Mouse (Mus musculus): ENCODE data around the gene Vax2. TPM values are rescaled to one million over a fixed set of nuclear protein-coding genes. Genes with fewer than 3 reads are reported as not detected.

Vax2 gene
- polyA plus RNA-seq, 1 experiment from 2014 or later = 3.3 TPM

GRCm38 (mm10) chr6:83714221-83715123, 3.4 kb downstream of the Vax2 start:
- H3K9me3 ChIP-seq = no peaks in the 10 kb centered on the region
- no peak overlapping the region for H3K27ac ChIP-seq
- H3K4me3 ChIP-seq = peak overlapping the region; percentile 20; the same call in 1 of the 2 replicates
- peaks cover 56% of the 10 kb centered on the region for H3K4me1 ChIP-seq
- no peaks in the 10 kb centered on the region for H3K36me3 ChIP-seq (replicated peaks)
- WGBS = under 1% methylated on average over 34 of the region's 34 CpGs
- H3K27me3 ChIP-seq (ENCODE audit: poor library complexity, severe bottlenecking) = peaks cover 100% of the 10 kb centered on the region
- DNase-seq (ENCODE audit: extremely low spot score, low spot score) = peak; percentile 53

GRCm38 (mm10) chr6:83715461-83716196, 4.6 kb downstream of the Vax2 start:
- peak overlapping the region; percentile 8; the same call in 1 of the 2 replicates for H3K4me3 ChIP-seq
- H3K27me3 ChIP-seq (ENCODE audit: poor library complexity, severe bottlenecking) = peaks cover 100% of the 10 kb centered on the region
- DNase-seq (ENCODE audit: extremely low spot score, low spot score) = peak; percentile 61
- H3K9me3 ChIP-seq = no peaks in the 10 kb centered on the region
- under 1% methylated on average over 30 of the region's 30 CpGs for WGBS
- H3K4me1 ChIP-seq = peaks cover 45% of the 10 kb centered on the region
- H3K36me3 ChIP-seq (replicated peaks) = no peaks in the 10 kb centered on the region
- H3K27ac ChIP-seq = no peak overlapping the region

DNA sequence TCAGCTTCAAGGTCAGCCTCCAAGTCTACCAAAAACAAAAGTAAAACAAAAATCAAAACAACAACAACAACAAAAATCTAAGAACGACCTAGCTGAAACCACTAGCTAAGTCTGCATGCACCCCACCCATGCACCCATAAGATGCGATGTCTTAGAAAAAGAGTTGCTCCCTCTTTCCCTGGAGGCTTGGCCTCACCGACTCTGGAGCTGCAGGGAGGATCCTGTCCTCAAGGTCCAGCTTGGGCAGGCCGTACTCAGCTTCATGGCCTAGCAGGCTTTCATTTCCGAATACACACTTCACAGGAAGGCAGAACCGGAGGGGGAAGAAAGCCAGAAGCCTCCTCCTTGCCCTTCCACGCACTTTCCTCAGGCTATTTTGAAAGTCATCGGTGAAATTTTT, 6.0 kb downstream of the Vax2 start:
- H3K27ac ChIP-seq = no peak overlapping the region
- no peak for DNase-seq (ENCODE audit: extremely low spot score, low spot score)
- WGBS = under 1% methylated on average over 8 of the region's 8 CpGs
- H3K36me3 ChIP-seq (replicated peaks) = no peaks in the 10 kb centered on the region
- no peak overlapping the region for H3K4me3 ChIP-seq
- H3K27me3 ChIP-seq (ENCODE audit: poor library complexity, severe bottlenecking) = peaks cover 100% of the 10 kb centered on the region
- peaks cover 31% of the 10 kb centered on the region for H3K4me1 ChIP-seq
- no peaks in the 10 kb centered on the region for H3K9me3 ChIP-seq

DNA sequence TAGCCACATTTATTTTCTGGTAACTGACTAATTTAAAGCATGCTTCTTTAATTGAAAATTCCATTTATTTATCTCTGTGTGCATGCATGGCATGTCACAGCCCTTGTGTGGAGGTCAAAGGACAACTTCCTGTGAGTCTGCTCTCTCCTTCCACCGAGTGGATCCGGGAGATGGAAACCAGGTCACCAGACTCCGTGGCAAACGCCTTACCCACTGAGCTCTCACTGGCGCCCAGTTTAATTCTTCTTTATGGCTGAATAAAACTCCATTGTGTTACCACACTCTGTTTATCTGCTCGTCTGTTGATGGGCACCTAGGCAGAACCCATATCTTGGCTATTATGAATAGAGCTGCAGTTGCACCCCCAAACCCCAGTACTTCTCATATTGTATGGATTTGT, 11.5 kb downstream of the Vax2 start:
- H3K9me3 ChIP-seq = no peaks in the 10 kb centered on the region
- H3K27ac ChIP-seq = no peak overlapping the region
- peaks cover 72% of the 10 kb centered on the region for H3K27me3 ChIP-seq (ENCODE audit: poor library complexity, severe bottlenecking)
- no peaks in the 10 kb centered on the region for H3K4me1 ChIP-seq
- H3K4me3 ChIP-seq = no peak overlapping the region
- 24% methylated on average over 6 of the region's 6 CpGs for WGBS
- DNase-seq (ENCODE audit: extremely low spot score, low spot score) = no peak
- no peaks in the 10 kb centered on the region for H3K36me3 ChIP-seq (replicated peaks)

- Histone ChIP-seq H3K27ac (no peak overlapping the region), H3K36me3 (replicated peaks) (no peaks in the 10 kb centered on the region), H3K27me3 (ENCODE audit: poor library complexity, severe bottlenecking) (peaks cover 47% of the 10 kb centered on the region), H3K4me1 (no peaks in the 10 kb centered on the region), H3K4me3 (no peak overlapping the region), H3K9me3 (no peaks in the 10 kb centered on the region)
- no peak for DNase-seq (ENCODE audit: extremely low spot score, low spot score)
- WGBS = 41% methylated on average over 4 of the region's 4 CpGs
Observed at GRCm38 (mm10) chr6:83727178-83727577, 16.1 kb downstream of the Vax2 start.

GRCm38 (mm10) chr6:83728488-83728887, 17.4 kb downstream of the Vax2 start:
- H3K27me3 ChIP-seq (ENCODE audit: poor library complexity, severe bottlenecking) = peaks cover 39% of the 10 kb centered on the region
- H3K4me3 ChIP-seq = no peak overlapping the region
- H3K27ac ChIP-seq = no peak overlapping the region
- no peaks in the 10 kb centered on the region for H3K9me3 ChIP-seq
- no peaks in the 10 kb centered on the region for H3K36me3 ChIP-seq (replicated peaks)
- WGBS = 90% methylated on average over 3 of the region's 3 CpGs
- DNase-seq (ENCODE audit: extremely low spot score, low spot score) = no peak
- H3K4me1 ChIP-seq = no peaks in the 10 kb centered on the region

DNA sequence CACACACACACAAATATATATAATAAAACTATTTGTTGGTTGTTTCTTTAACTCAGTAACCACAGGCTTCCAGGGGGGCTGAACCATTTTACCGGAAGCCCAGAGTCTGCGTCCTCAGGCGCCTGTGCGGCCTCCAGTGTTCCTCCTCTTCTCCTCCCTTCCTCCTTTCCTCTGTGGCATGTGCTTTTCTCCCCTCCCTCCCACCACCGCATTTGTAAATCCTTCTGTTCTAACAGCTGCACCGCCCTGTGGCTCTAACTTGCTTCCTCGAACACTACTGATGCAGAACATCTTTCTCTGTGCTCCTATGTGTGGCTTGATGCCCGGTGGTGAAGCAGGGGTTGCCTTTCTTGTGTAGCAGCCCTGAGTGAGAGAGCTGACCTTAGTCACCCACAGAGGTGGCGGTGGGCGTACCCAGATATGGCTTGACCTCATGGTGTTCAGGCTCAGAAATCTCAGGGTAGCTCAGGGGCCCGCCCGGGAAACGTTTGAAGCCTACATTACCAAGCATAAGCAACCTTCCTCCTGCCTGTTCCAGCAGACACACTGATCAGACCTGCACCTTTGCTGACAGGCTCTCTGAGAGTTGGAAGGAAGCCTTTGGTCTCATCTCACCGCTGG, 18.4 kb downstream of the Vax2 start:
- Histone ChIP-seq H3K4me3 (no peak overlapping the region), H3K27ac (no peak overlapping the region), H3K4me1 (no peaks in the 10 kb centered on the region), H3K36me3 (replicated peaks) (no peaks in the 10 kb centered on the region), H3K9me3 (peaks cover 9% of the 10 kb centered on the region), H3K27me3 (ENCODE audit: poor library complexity, severe bottlenecking) (peaks cover 29% of the 10 kb centered on the region)
- 73% methylated on average over 14 of the region's 14 CpGs for WGBS
- DNase-seq (ENCODE audit: extremely low spot score, low spot score) = no peak

GRCm38 (mm10) chr6:83731128-83731527, 20.1 kb downstream of the Vax2 start:
- WGBS = 38% methylated on average over 5 of the region's 5 CpGs
- Histone ChIP-seq H3K36me3 (replicated peaks) (no peaks in the 10 kb centered on the region), H3K9me3 (peaks cover 9% of the 10 kb centered on the region), H3K27ac (no peak overlapping the region), H3K4me3 (no peak overlapping the region), H3K27me3 (ENCODE audit: poor library complexity, severe bottlenecking) (peaks cover 25% of the 10 kb centered on the region), H3K4me1 (no peaks in the 10 kb centered on the region)
- peak; percentile 64 for DNase-seq (ENCODE audit: extremely low spot score, low spot score)

DNA sequence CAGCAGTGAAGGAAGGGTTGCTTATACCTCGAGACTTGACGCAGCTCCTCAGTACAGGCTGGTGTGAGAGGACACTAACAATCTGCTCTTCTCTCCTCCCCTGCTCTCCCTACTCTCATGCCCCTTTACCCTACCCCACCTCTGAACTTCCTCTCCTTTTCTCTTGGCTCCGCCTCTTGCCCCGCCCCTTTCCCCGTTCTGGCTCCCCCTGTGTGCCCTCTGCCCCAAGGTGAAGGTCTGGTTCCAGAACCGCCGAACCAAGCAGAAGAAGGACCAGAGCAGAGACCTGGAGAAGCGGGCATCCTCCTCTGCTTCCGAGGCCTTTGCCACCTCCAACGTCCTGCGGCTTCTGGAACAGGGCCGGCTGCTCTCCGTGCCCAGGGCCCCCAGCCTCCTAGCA, 26.2 kb downstream of the Vax2 start:
- Histone ChIP-seq H3K4me1 (peaks cover 9% of the 10 kb centered on the region), H3K36me3 (replicated peaks) (no peaks in the 10 kb centered on the region), H3K27me3 (ENCODE audit: poor library complexity, severe bottlenecking) (peaks cover 21% of the 10 kb centered on the region), H3K27ac (no peak overlapping the region), H3K4me3 (no peak overlapping the region), H3K9me3 (peaks cover 15% of the 10 kb centered on the region)
- WGBS = 45% methylated on average over 13 of the region's 13 CpGs
- DNase-seq (ENCODE audit: extremely low spot score, low spot score) = no peak

DNA sequence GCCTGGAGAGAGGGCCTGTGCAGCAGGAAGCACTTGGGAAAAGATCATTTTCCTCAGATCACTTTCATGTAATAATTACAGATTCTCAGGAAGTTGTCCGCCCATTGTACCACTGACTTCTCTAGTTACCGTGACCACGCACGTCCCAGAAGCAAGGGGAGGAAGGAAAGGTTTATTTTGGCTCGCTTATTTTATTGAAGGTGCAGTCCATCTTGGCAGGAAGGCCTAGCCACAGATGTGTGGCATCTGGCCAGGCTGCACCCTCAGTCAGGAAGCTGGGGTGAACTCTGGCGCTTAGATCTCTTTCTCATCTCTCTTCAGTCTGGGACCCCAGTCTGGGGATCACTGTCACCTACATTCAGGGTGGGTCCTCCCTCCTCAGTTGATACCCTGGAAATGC, 27.5 kb downstream of the Vax2 start:
- Histone ChIP-seq H3K9me3 (peaks cover 14% of the 10 kb centered on the region), H3K4me1 (peaks cover 18% of the 10 kb centered on the region), H3K27ac (no peak overlapping the region), H3K4me3 (no peak overlapping the region), H3K36me3 (replicated peaks) (no peaks in the 10 kb centered on the region), H3K27me3 (ENCODE audit: poor library complexity, severe bottlenecking) (peaks cover 29% of the 10 kb centered on the region)
- 87% methylated on average over 6 of the region's 6 CpGs for WGBS
- no peak for DNase-seq (ENCODE audit: extremely low spot score, low spot score)

GRCm38 (mm10) chr6:83742761-83743160, 31.7 kb downstream of the Vax2 start, which contains the start of gene Atp6v1b1:
Gene Atp6v1b1 (plus strand): TSS chr6:83742990.
- Histone ChIP-seq H3K9me3 (peaks cover 6% of the 10 kb centered on the region; the same call in 1 of the 2 replicates), H3K27me3 (ENCODE audit: poor library complexity, severe bottlenecking) (peaks cover 58% of the 10 kb centered on the region), H3K4me3 (no peak within 1 kb of the TSS), H3K36me3 (replicated peaks) (no peaks in the 10 kb centered on the region), H3K27ac (no peak within 1 kb of the TSS), H3K4me1 (peaks cover 38% of the 10 kb centered on the region)
- 62% methylated on average over 5 of the region's 5 CpGs for WGBS
- DNase-seq (ENCODE audit: extremely low spot score, low spot score) = no peak

DNA sequence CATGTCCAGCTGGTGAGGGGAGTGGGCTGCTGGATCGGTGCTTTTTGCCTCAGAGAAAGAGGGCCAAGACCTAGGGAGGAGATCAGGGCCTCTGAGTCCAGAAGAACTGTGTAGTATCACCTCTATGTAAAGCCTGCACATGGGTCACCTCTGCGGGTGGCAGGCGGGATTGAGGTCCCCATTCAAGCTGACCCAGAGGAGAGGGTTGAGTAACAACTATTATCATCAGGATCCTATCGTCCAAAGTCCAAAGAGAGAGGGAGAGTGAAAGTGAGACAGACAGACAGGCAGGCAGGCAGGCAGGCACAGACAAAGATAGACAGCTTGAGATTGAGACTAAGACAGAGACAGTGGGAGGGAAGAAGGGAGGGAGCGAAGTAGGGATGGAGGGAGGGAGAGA, 32.1 kb downstream of the Vax2 start:
- Histone ChIP-seq H3K4me3 (no peak overlapping the region), H3K4me1 (peaks cover 38% of the 10 kb centered on the region), H3K9me3 (peaks cover 6% of the 10 kb centered on the region; the same call in 1 of the 2 replicates), H3K27me3 (ENCODE audit: poor library complexity, severe bottlenecking) (peaks cover 59% of the 10 kb centered on the region), H3K27ac (no peak overlapping the region), H3K36me3 (replicated peaks) (no peaks in the 10 kb centered on the region)
- DNase-seq (ENCODE audit: extremely low spot score, low spot score) = no peak
- WGBS = 69% methylated on average over 5 of the region's 5 CpGs

Data from forebrain, embryonic 10.5 days (tissue).